Mouse (Mus musculus): ENCODE measurements at regions not wholly inside any gene's neighbourhood (a gene's known extent, or its start where the extent isn't known, plus 50 kb on each side); places are given as distances from the start of the nearest gene placed in this dataset.

DNA sequence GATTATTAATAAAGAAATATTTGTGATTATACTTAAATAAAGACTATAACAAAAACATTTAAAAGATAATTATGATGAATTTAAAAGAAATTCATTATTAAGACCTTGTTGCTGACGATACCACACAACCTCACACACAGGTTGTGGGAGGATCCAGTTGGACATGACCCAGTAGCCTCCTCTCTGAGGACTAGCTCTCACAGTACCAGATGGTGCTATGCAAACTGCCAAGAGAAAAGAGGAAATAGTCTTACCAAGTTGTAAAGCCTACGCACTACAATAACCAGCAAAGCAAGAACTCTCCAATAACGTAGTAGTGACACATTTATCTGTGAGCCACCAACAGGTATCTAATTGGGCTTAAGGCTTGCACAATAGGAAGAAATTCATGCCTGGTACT is 379.7 kb upstream of the Map3k7 start:
- H3K4me2 ChIP-seq (ENCODE audit: low read depth) = no peak overlapping the region
- H3K79me2 ChIP-seq (ENCODE audit: control insufficient read depth, insufficient read depth) = no peaks in the 10 kb centered on the region
- no peaks in the 10 kb centered on the region for H3K27me3 ChIP-seq (ENCODE audit: control insufficient read depth, insufficient read depth, insufficient read length)
- no peaks in the 10 kb centered on the region for H3K36me3 ChIP-seq (ENCODE audit: control insufficient read depth, insufficient read depth)
- no peak overlapping the region for H3ac ChIP-seq (ENCODE audit: control insufficient read depth, insufficient read length)
- H3K4me3 ChIP-seq = no peak overlapping the region
- no peak for TF ChIP-seq SRF (IDR thresholded peaks at IDR 0.05; ENCODE audit: control insufficient read depth, insufficient read length, low read depth)
- no peak for TF ChIP-seq TCF12 (IDR thresholded peaks at IDR 0.05; ENCODE audit: insufficient read depth, poor library complexity, severe bottlenecking)
- TF ChIP-seq MAX (IDR thresholded peaks at IDR 0.05; ENCODE audit: low read depth) = no peak
- no peak for TF ChIP-seq E2F4 (IDR thresholded peaks at IDR 0.05; ENCODE audit: insufficient read depth)
- no peak for TF ChIP-seq MYOG (IDR thresholded peaks at IDR 0.05; ENCODE audit: control insufficient read depth in 1 of 3, insufficient read depth in 1 of 3, insufficient read length in 2 of 3, low read depth in 2 of 3)

DNA sequence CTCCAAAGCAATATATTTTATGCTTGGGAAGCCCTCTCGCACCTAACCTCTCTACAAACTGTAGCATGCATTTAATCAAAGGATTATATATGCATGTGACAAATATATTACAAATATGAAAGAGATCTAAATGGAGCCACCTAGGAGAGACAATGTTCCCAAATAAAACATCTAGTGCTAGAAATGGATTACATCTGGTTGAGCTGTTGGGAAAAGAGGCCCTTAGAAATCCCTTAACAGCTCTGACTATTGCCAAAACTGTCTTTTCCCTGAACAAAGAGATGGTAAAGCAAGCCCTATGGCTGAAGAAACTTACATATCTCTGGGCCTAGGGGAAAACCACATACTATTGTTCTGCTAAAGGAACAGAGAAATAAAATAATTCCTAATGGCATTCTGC is 369.8 kb upstream of the Map3k7 start:
- no peak overlapping the region for H3K4me3 ChIP-seq

DNA sequence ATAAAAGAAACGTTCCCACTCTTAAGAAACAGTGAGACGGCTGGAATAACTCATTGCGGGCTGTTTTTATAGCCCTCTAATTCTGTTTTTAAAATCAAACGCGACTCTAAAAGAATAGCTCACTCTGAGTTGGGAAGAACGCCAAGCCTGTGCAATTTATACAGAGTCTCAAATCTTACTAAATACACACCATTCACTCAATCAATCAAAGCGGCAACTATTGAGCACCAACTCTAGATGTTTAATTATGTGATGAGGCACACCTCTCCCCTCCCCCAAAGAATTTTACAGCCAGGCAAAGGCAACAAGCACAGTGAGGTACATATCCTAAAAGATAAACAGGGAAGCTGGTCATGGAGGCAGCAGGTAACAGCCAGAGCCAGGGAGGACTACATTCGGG is 362.4 kb upstream of the Map3k7 start:
- no peaks in the 10 kb centered on the region for H3K27me3 ChIP-seq (ENCODE audit: control insufficient read depth, insufficient read depth, insufficient read length)
- H3K79me2 ChIP-seq (ENCODE audit: control insufficient read depth, insufficient read depth) = no peaks in the 10 kb centered on the region
- no peaks in the 10 kb centered on the region for H3K36me3 ChIP-seq (ENCODE audit: control insufficient read depth, insufficient read depth)
- H3K4me3 ChIP-seq = no peak overlapping the region
- H3K4me2 ChIP-seq (ENCODE audit: low read depth) = no peak overlapping the region
- TF ChIP-seq REST (IDR thresholded peaks at IDR 0.05; ENCODE audit: insufficient read depth, insufficient read length) = no peak
- no peak for TF ChIP-seq USF1 (IDR thresholded peaks at IDR 0.05; ENCODE audit: low read depth)
- H3ac ChIP-seq (ENCODE audit: control insufficient read depth, insufficient read length) = no peak overlapping the region

More for the DNA sequence above, 369.8 kb upstream of the Map3k7 start:
- H3K27me3 ChIP-seq (ENCODE audit: control insufficient read depth, insufficient read depth, insufficient read length) = no peaks in the 10 kb centered on the region
- H3ac ChIP-seq (ENCODE audit: control insufficient read depth, insufficient read length) = no peak overlapping the region
- no peak for TF ChIP-seq MAX (IDR thresholded peaks at IDR 0.05; ENCODE audit: low read depth)
- no peak for TF ChIP-seq TCF3 (IDR thresholded peaks at IDR 0.05; ENCODE audit: insufficient read length, low read depth)
- no peak for TF ChIP-seq SRF (IDR thresholded peaks at IDR 0.05; ENCODE audit: control insufficient read depth, insufficient read length, low read depth)
- no peak for TF ChIP-seq CEBPB (IDR thresholded peaks at IDR 0.05; ENCODE audit: insufficient read depth, poor library complexity, severe bottlenecking)
- TF ChIP-seq MYOD1 (IDR thresholded peaks at IDR 0.05; ENCODE audit: control insufficient read depth in 1 of 3, insufficient read length in 2 of 3, low read depth in 2 of 3) = no peak
- no peaks in the 10 kb centered on the region for H3K79me2 ChIP-seq (ENCODE audit: control insufficient read depth, insufficient read depth)
- no peaks in the 10 kb centered on the region for H3K36me3 ChIP-seq (ENCODE audit: control insufficient read depth, insufficient read depth)
- no peak overlapping the region for H3K4me2 ChIP-seq (ENCODE audit: low read depth)

DNA sequence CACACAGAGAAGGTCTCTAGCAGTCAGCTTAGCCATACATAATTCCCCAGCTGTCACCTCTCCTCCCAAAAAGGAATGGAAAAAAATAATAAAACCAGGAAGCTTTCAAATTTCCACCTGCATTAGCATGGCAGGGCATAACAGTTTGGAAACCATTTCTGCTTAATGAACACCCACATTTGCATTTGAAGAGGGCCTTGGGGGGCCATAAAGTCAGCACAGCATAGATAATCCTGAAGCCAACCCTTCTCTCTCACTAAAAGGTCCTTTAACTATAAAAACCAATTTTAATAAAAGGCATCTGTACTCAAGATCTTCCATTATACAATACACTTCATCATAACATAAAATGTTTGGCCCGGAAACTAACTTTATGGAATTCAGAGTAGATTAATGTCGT is 360.1 kb upstream of the Map3k7 start:
- Histone ChIP-seq H3K4me3 (no peak overlapping the region), H3ac (ENCODE audit: control insufficient read depth, insufficient read length) (no peak overlapping the region), H3K27me3 (ENCODE audit: control insufficient read depth, insufficient read depth, insufficient read length) (no peaks in the 10 kb centered on the region), H3K36me3 (ENCODE audit: control insufficient read depth, insufficient read depth) (no peaks in the 10 kb centered on the region), H3K79me2 (ENCODE audit: control insufficient read depth, insufficient read depth) (no peaks in the 10 kb centered on the region), H3K4me2 (ENCODE audit: low read depth) (no peak overlapping the region)
- TF ChIP-seq SRF (IDR thresholded peaks at IDR 0.05; ENCODE audit: control insufficient read depth, insufficient read length, low read depth) (no peak), MYOG (IDR thresholded peaks at IDR 0.05; ENCODE audit: control insufficient read depth in 1 of 3, insufficient read depth in 1 of 3, insufficient read length in 2 of 3, low read depth in 2 of 3) (no peak), MYOD1 (IDR thresholded peaks at IDR 0.05; ENCODE audit: control insufficient read depth in 1 of 3, insufficient read length in 2 of 3, low read depth in 2 of 3) (no peak), USF1 (IDR thresholded peaks at IDR 0.05; ENCODE audit: low read depth) (no peak), REST (IDR thresholded peaks at IDR 0.05; ENCODE audit: insufficient read depth, insufficient read length) (no peak), TCF12 (IDR thresholded peaks at IDR 0.05; ENCODE audit: insufficient read depth, poor library complexity, severe bottlenecking) (no peak), MAX (IDR thresholded peaks at IDR 0.05; ENCODE audit: low read depth) (no peak), POLR2AphosphoS2 (IDR thresholded peaks at IDR 0.05; ENCODE audit: insufficient read length, low read depth) (no peak), TCF3 (IDR thresholded peaks at IDR 0.05; ENCODE audit: insufficient read length, low read depth) (no peak), CEBPB (IDR thresholded peaks at IDR 0.05; ENCODE audit: insufficient read depth, poor library complexity, severe bottlenecking) (no peak), POLR2A (IDR thresholded peaks at IDR 0.05; ENCODE audit: insufficient read length, low read depth) (no peak), E2F4 (IDR thresholded peaks at IDR 0.05; ENCODE audit: insufficient read depth) (no peak)

DNA sequence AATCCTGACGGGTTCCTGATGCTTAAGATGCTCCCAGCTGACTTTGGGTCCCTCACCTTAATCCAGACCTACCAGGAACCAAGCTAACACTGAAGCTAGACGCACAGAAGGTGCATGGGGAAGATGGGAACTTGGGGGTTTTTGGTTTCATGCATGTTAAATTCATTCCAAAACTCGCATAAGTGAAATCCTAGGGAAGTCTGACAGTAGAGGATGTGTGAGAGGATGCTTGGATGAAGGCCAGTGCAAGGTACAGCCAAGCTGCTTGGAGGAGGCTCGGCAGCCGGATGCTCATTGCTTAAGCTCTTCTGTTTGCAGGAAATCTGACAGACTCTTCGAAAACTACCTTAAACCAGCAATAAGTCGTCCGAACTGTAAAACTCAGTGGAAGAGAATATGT is 355.1 kb upstream of the Map3k7 start:
- H3K79me2 ChIP-seq (ENCODE audit: control insufficient read depth, insufficient read depth) = no peaks in the 10 kb centered on the region
- no peaks in the 10 kb centered on the region for H3K36me3 ChIP-seq (ENCODE audit: control insufficient read depth, insufficient read depth)
- H3ac ChIP-seq (ENCODE audit: control insufficient read depth, insufficient read length) = no peak overlapping the region
- H3K4me2 ChIP-seq (ENCODE audit: low read depth) = no peak overlapping the region
- H3K4me3 ChIP-seq = no peak overlapping the region
- no peaks in the 10 kb centered on the region for H3K27me3 ChIP-seq (ENCODE audit: control insufficient read depth, insufficient read depth, insufficient read length)
- no peak for TF ChIP-seq POLR2A (IDR thresholded peaks at IDR 0.05; ENCODE audit: insufficient read length, low read depth)
- TF ChIP-seq CEBPB (IDR thresholded peaks at IDR 0.05; ENCODE audit: insufficient read depth, poor library complexity, severe bottlenecking) = no peak
- TF ChIP-seq USF1 (IDR thresholded peaks at IDR 0.05; ENCODE audit: low read depth) = no peak
- no peak for TF ChIP-seq SRF (IDR thresholded peaks at IDR 0.05; ENCODE audit: control insufficient read depth, insufficient read length, low read depth)
- TF ChIP-seq REST (IDR thresholded peaks at IDR 0.05; ENCODE audit: insufficient read depth, insufficient read length) = no peak
- no peak for TF ChIP-seq TCF3 (IDR thresholded peaks at IDR 0.05; ENCODE audit: insufficient read length, low read depth)
- TF ChIP-seq MYOD1 (IDR thresholded peaks at IDR 0.05; ENCODE audit: control insufficient read depth in 1 of 3, insufficient read length in 2 of 3, low read depth in 2 of 3) = no peak
- TF ChIP-seq MYOG (IDR thresholded peaks at IDR 0.05; ENCODE audit: control insufficient read depth in 1 of 3, insufficient read depth in 1 of 3, insufficient read length in 2 of 3, low read depth in 2 of 3) = no peak
- no peak for TF ChIP-seq TCF12 (IDR thresholded peaks at IDR 0.05; ENCODE audit: insufficient read depth, poor library complexity, severe bottlenecking)
- no peak for TF ChIP-seq E2F4 (IDR thresholded peaks at IDR 0.05; ENCODE audit: insufficient read depth)
- no peak for TF ChIP-seq POLR2AphosphoS2 (IDR thresholded peaks at IDR 0.05; ENCODE audit: insufficient read length, low read depth)
- no peak for TF ChIP-seq MAX (IDR thresholded peaks at IDR 0.05; ENCODE audit: low read depth)
